Mouse (Mus musculus) midbrain, embryonic 12.5 days (tissue): ENCODE data around the gene Kdm8. TPM values are rescaled to one million over a fixed set of nuclear protein-coding genes. Genes with fewer than 3 reads are reported as not detected.

Experiments
- ATAC-seq: fragments of 200-750 bp; cut with Nextera tagmentation; 2 replicates; pipeline ENCODE4 v1.8.0; 2017; ENCODE audit warnings: low read depth, moderate TSS enrichment, moderate library complexity; ENCODE audit not compliant: low FRiP score
- H3K27ac ChIP-seq: fragments of 300-500 bp; sonication (generic); replicated peaks from 2 replicates; pipeline ENCODE4 v1.5.1; 2016; ENCODE audit warnings: mild to moderate bottlenecking
- H3K27me3 ChIP-seq: fragments of 300-500 bp; sonication (generic); 2 replicates; pipeline ENCODE4 v1.6.1; 2016; ENCODE audit warnings: mild to moderate bottlenecking
- H3K36me3 ChIP-seq: fragments of 300-500 bp; sonication (generic); 2 replicates; pipeline ENCODE4 v1.6.1; 2016
- H3K4me1 ChIP-seq: fragments of 300-500 bp; sonication (generic); 2 replicates; pipeline ENCODE4 v1.6.1; 2016
- H3K4me2 ChIP-seq: fragments of 300-500 bp; sonication (generic); replicated peaks from 2 replicates; pipeline ENCODE4 v1.6.1; 2016; ENCODE audit warnings: mild to moderate bottlenecking, moderate library complexity
- H3K4me3 ChIP-seq: fragments of 300-500 bp; sonication (generic); 2 replicates; pipeline ENCODE4 v1.5.1; 2016; ENCODE audit warnings: mild to moderate bottlenecking
- H3K9ac ChIP-seq: fragments of 300-500 bp; sonication (generic); replicated peaks from 2 replicates; pipeline ENCODE4 v1.6.1; 2016; ENCODE audit warnings: mild to moderate bottlenecking, moderate library complexity
- H3K9me3 ChIP-seq: fragments of 300-500 bp; sonication (generic); 2 replicates; pipeline ENCODE4 v1.6.1; 2016; ENCODE audit warnings: mild to moderate bottlenecking
- WGBS: fragments of 180-500 bp; shearing (Covaris S2); methylation state at CpG from one replicate; pipeline ENCODE4 v1.1.7; 2016; 5-methylcytosine and 5-hydroxymethylcytosine counted together
- polyA plus RNA-seq: library from polyadenylated mRNA; unstranded; fragments of >200 nt; fragmentation: Nextera tagmentation; extraction: Ambion mirVana; gene quantifications from 2 replicates; pipeline ENCODE4 v1.2.1, GENCODE M21; 2016

The Kdm8 gene
- polyA plus RNA-seq, 1 experiment from 2014 or later: 9.3 TPM

GRCm38 (mm10) chr7:125470901-125471300 lies 26.4 kb downstream of the Kdm8 start:
- Histone ChIP-seq H3K9me3 (no peaks in the 10 kb centered on the region), H3K4me1 (peaks cover 13% of the 10 kb centered on the region), H3K27ac (no peak overlapping the region), H3K27me3 (peaks cover 5% of the 10 kb centered on the region; the same call in 1 of the 2 replicates), H3K4me2 (no peak overlapping the region), H3K36me3 (peaks cover 46% of the 10 kb centered on the region), H3K9ac (no peak overlapping the region), H3K4me3 (no peak overlapping the region)
- no peak for ATAC-seq
- WGBS: 88% methylated on average over 4 of the region's 4 CpGs

DNA sequence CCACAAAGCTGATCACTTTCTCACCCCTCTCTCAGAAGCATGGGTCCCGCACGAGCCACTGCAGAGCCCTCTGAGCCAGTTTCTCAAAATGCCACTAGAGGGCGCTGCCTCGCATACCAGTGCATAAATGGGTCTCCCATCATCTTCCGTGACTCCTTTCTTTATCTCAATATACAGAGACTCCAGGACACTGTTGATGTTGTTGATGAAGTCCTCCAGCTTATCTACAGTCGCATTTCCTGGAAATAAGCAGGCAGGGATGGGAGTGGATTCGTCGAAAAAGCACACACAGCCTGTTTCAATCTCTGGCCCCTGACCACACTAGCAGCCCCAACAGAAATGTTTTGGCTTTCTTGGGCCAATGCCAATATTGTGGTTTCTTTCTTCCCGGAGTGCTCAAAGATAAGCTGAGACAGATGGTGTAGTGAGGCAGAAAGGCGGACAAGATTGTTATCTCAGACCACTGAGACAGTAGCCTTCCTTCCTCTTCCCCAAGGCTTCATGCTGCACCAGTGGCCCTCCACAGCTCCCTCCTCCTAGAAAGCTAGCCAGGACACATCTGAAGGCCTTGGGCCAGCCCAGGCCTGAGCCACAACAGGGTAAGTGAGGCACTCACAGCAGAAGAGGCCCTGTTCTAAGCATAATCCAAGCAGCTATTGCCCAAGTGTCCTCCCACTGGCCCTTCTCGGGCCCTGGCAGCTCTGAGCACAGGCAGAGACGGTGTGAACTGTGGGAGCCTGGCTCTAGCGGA lies 27.7 kb downstream of the Kdm8 start:
- Histone ChIP-seq H3K9ac (no peak overlapping the region), H3K27ac (peak overlapping the region; percentile 43), H3K4me1 (peaks cover 25% of the 10 kb centered on the region), H3K4me3 (no peak overlapping the region), H3K27me3 (peaks cover 5% of the 10 kb centered on the region; the same call in 1 of the 2 replicates), H3K9me3 (no peaks in the 10 kb centered on the region), H3K36me3 (peaks cover 33% of the 10 kb centered on the region), H3K4me2 (no peak overlapping the region)
- ATAC-seq: peak; percentile 70
- WGBS: 41% methylated on average over 13 of the region's 13 CpGs

DNA sequence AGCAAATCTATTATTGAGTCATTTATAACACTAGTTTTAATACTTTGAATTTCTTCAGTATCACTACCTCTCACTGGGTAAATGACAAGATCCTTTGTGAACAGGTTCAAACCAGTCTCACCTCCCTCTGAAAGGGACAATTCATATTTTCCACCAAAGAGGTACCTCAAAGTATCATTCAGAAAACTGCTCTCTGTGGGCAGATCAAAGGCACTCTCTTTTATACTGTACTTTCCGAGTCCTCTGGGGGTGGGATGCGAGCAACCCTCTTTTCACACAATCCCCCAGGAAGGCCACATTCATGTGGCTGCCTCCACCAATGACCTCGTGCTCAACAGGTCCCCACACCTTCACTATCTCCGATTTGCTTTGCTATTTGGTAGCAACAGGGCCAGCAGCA lies 30.1 kb downstream of the Kdm8 start:
- no peak overlapping the region for H3K27ac ChIP-seq
- H3K9me3 ChIP-seq: no peaks in the 10 kb centered on the region
- H3K4me2 ChIP-seq: no peak overlapping the region
- ATAC-seq: no peak
- H3K27me3 ChIP-seq: peaks cover 5% of the 10 kb centered on the region; the same call in 1 of the 2 replicates
- no peak overlapping the region for H3K4me3 ChIP-seq
- H3K9ac ChIP-seq: no peak overlapping the region
- H3K36me3 ChIP-seq: peaks cover 25% of the 10 kb centered on the region
- H3K4me1 ChIP-seq: peaks cover 25% of the 10 kb centered on the region
- 87% methylated on average over 4 of the region's 4 CpGs for WGBS

- Histone ChIP-seq H3K27me3 (peaks cover 5% of the 10 kb centered on the region; the same call in 1 of the 2 replicates), H3K36me3 (peaks cover 20% of the 10 kb centered on the region), H3K27ac (peak overlapping the region; percentile 46; the same call in 1 of the 2 replicates), H3K9me3 (no peaks in the 10 kb centered on the region), H3K4me1 (peaks cover 25% of the 10 kb centered on the region), H3K9ac (0 out of 2 replicates have a peak overlapping the region, but pooled peaks have one; percentile 15), H3K4me2 (no peak overlapping the region), H3K4me3 (no peak overlapping the region)
- WGBS: 60% methylated on average over 11 of the region's 11 CpGs
- ATAC-seq: no peak
Observed at GRCm38 (mm10) chr7:125475601-125476251, 31.2 kb downstream of the Kdm8 start.

GRCm38 (mm10) chr7:125478391-125478984 lies 34.0 kb downstream of the Kdm8 start:
- Histone ChIP-seq H3K4me3 (no peak overlapping the region), H3K9ac (no peak overlapping the region), H3K27me3 (no peaks in the 10 kb centered on the region), H3K27ac (no peak overlapping the region), H3K4me1 (peaks cover 17% of the 10 kb centered on the region), H3K9me3 (no peaks in the 10 kb centered on the region), H3K36me3 (peaks cover 23% of the 10 kb centered on the region), H3K4me2 (no peak overlapping the region)
- no peak for ATAC-seq
- 88% methylated on average over 7 of the region's 7 CpGs for WGBS

DNA sequence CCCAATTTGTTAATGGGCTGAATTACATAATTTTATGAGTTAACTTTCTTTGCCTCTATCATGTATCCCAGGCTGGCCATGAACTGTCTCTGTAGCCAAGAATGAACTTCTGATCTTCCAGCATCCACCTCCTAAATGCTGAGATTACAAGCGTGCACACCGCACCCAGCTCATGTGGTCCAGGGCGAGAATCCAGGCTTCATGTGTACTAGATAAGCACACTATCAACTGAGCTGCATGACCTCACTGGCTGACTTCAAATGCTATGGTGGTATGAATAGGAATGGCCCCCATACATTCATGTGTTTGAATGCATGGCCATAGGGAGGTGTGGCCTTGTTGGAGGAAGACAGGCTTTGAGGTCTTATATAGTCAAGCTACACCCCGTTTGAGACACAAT lies 36.0 kb downstream of the Kdm8 start:
- Histone ChIP-seq H3K4me3 (no peak overlapping the region), H3K9ac (no peak overlapping the region), H3K4me2 (no peak overlapping the region), H3K36me3 (peaks cover 42% of the 10 kb centered on the region), H3K9me3 (no peaks in the 10 kb centered on the region), H3K27me3 (no peaks in the 10 kb centered on the region), H3K27ac (no peak overlapping the region), H3K4me1 (peaks cover 16% of the 10 kb centered on the region)
- ATAC-seq: no peak
- WGBS: 92% methylated on average over 4 of the region's 4 CpGs

GRCm38 (mm10) chr7:125482339-125482738 lies 37.9 kb downstream of the Kdm8 start:
- Histone ChIP-seq H3K27me3 (no peaks in the 10 kb centered on the region), H3K4me3 (no peak overlapping the region), H3K36me3 (peaks cover 50% of the 10 kb centered on the region), H3K9ac (no peak overlapping the region), H3K4me2 (no peak overlapping the region), H3K4me1 (no peaks in the 10 kb centered on the region), H3K9me3 (no peaks in the 10 kb centered on the region), H3K27ac (no peak overlapping the region)
- no peak for ATAC-seq
- 93% methylated on average over 3 of the region's 3 CpGs for WGBS

- Histone ChIP-seq H3K9me3 (no peaks in the 10 kb centered on the region), H3K4me2 (no peak overlapping the region), H3K4me3 (no peak overlapping the region), H3K27me3 (no peaks in the 10 kb centered on the region), H3K4me1 (no peaks in the 10 kb centered on the region), H3K36me3 (peaks cover 44% of the 10 kb centered on the region), H3K27ac (no peak overlapping the region), H3K9ac (no peak overlapping the region)
- 59% methylated on average over 2 of the region's 2 CpGs for WGBS
- ATAC-seq: no peak
Observed at GRCm38 (mm10) chr7:125482886-125483285, 38.4 kb downstream of the Kdm8 start.

- Histone ChIP-seq H3K36me3 (peaks cover 35% of the 10 kb centered on the region), H3K4me1 (0 out of 2 replicates have a peak, but pooled peaks cover under 1% of the 10 kb centered on the region), H3K9ac (no peak overlapping the region), H3K27ac (no peak overlapping the region), H3K9me3 (no peaks in the 10 kb centered on the region), H3K27me3 (no peaks in the 10 kb centered on the region), H3K4me3 (no peak overlapping the region), H3K4me2 (no peak overlapping the region)
- no peak for ATAC-seq
- 92% methylated on average over 7 of the region's 7 CpGs for WGBS
Observed at GRCm38 (mm10) chr7:125484791-125485190, 40.3 kb downstream of the Kdm8 start.

GRCm38 (mm10) chr7:125486121-125486630 lies 41.7 kb downstream of the Kdm8 start:
- WGBS: 95% methylated on average over 16 of the region's 16 CpGs
- H3K9ac ChIP-seq: no peak overlapping the region

DNA sequence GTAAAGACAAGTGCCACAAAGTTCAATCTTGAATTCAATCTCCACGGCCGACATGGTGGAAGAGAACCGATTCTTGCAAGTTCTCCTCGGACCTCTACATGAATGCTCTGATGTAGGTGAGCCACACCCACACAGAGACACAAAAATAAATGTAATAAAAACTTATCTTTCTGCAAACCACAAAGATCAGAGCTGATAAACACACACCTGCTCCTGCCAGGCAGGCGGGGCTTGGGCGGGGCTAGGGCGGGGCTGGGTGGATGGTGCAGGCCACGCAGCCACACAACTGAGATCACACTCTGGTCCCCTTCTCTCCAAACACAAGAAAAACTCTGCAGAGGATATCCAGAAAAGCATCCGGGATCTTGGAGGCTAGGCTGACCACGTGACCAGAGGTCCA lies 42.6 kb downstream of the Kdm8 start:
- H3K4me3 ChIP-seq: no peak overlapping the region
- peaks cover 30% of the 10 kb centered on the region for H3K36me3 ChIP-seq
- H3K9me3 ChIP-seq: no peaks in the 10 kb centered on the region
- peaks cover 15% of the 10 kb centered on the region for H3K4me1 ChIP-seq
- H3K9ac ChIP-seq: no peak overlapping the region
- no peaks in the 10 kb centered on the region for H3K27me3 ChIP-seq
- no peak for ATAC-seq
- no peak overlapping the region for H3K27ac ChIP-seq
- no peak overlapping the region for H3K4me2 ChIP-seq
- 92% methylated on average over 10 of the region's 10 CpGs for WGBS

More at GRCm38 (mm10) chr7:125486121-125486630, 41.7 kb downstream of the Kdm8 start:
- no peak for ATAC-seq
- H3K4me2 ChIP-seq: no peak overlapping the region
- no peak overlapping the region for H3K27ac ChIP-seq
- no peaks in the 10 kb centered on the region for H3K27me3 ChIP-seq
- no peak overlapping the region for H3K4me3 ChIP-seq
- no peaks in the 10 kb centered on the region for H3K9me3 ChIP-seq
- H3K36me3 ChIP-seq: peaks cover 35% of the 10 kb centered on the region
- peaks cover 10% of the 10 kb centered on the region for H3K4me1 ChIP-seq

DNA sequence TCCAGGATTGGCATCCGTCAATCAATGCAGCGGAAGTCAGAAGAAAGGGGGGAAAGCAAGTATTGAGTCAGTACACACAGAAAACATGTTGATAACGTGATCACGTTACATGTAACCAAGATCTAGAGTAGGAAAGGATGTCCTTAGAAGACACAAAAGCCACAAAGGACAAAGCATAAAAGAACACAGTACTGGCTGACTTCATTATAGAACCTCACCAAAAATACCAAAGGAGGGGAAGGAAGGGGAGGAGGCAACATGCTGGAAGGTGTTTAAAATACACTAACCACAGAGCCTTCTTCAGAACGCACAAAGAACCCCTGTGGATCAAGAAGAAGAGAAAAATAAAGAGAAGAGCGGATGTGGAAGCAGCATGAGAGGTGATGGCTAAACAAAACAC lies 44.2 kb downstream of the Kdm8 start:
- H3K36me3 ChIP-seq: peaks cover 25% of the 10 kb centered on the region
- no peaks in the 10 kb centered on the region for H3K27me3 ChIP-seq
- no peak overlapping the region for H3K27ac ChIP-seq
- no peaks in the 10 kb centered on the region for H3K9me3 ChIP-seq
- 0 out of 2 replicates have a peak overlapping the region, but pooled peaks have one; percentile 4 for H3K9ac ChIP-seq
- no peak for ATAC-seq
- no peak overlapping the region for H3K4me2 ChIP-seq
- no peak overlapping the region for H3K4me3 ChIP-seq
- WGBS: 87% methylated on average over 6 of the region's 6 CpGs
- H3K4me1 ChIP-seq: peaks cover 18% of the 10 kb centered on the region
